Mouse (Mus musculus): Measurements from ENCODE around the gene Pde4b.

Pde4b gene

GRCm38 (mm10) chr4:102535886-102536285 is 448.5 kb downstream of the Pde4b start:
- DNase-seq (ENCODE audit: low spot score in 2 of 2) = no peak

- DNase-seq (ENCODE audit: low spot score in 2 of 2) = no peak
Observed at GRCm38 (mm10) chr4:102538266-102538665, 450.9 kb downstream of the Pde4b start.

GRCm38 (mm10) chr4:102538793-102539192 is 451.4 kb downstream of the Pde4b start:
- DNase-seq (ENCODE audit: low spot score in 2 of 2) = no peak

GRCm38 (mm10) chr4:102539598-102540180 is 452.3 kb downstream of the Pde4b start:
- no peak for DNase-seq (ENCODE audit: low spot score in 2 of 2)

GRCm38 (mm10) chr4:102542976-102543375 is 455.6 kb downstream of the Pde4b start:
- no peak for DNase-seq (ENCODE audit: low spot score in 2 of 2)

GRCm38 (mm10) chr4:102545226-102545625 is 457.9 kb downstream of the Pde4b start:
- no peak for DNase-seq (ENCODE audit: low spot score in 2 of 2)

GRCm38 (mm10) chr4:102555566-102555965 is 468.2 kb downstream of the Pde4b start:
- DNase-seq (ENCODE audit: low spot score in 2 of 2) = no peak

- no peak for DNase-seq (ENCODE audit: low spot score in 2 of 2)
Observed at GRCm38 (mm10) chr4:102557006-102557405, 469.7 kb downstream of the Pde4b start.

- no peak for DNase-seq (ENCODE audit: low spot score in 2 of 2)
Observed at GRCm38 (mm10) chr4:102557508-102558220, 470.3 kb downstream of the Pde4b start.

GRCm38 (mm10) chr4:102558328-102558727 is 471.0 kb downstream of the Pde4b start:
- no peak for DNase-seq (ENCODE audit: low spot score in 2 of 2)

- no peak for DNase-seq (ENCODE audit: low spot score in 2 of 2)
Observed at GRCm38 (mm10) chr4:102560676-102561280, 473.4 kb downstream of the Pde4b start.

GRCm38 (mm10) chr4:102563273-102563855 is 476.0 kb downstream of the Pde4b start:
- no peak for DNase-seq (ENCODE audit: low spot score in 2 of 2)

- no peak for DNase-seq (ENCODE audit: low spot score in 2 of 2)
Observed at GRCm38 (mm10) chr4:102564286-102564685, 476.9 kb downstream of the Pde4b start.

GRCm38 (mm10) chr4:102566421-102566820 is 479.1 kb downstream of the Pde4b start:
- DNase-seq (ENCODE audit: low spot score in 2 of 2) = no peak

GRCm38 (mm10) chr4:102567111-102567510 is 479.8 kb downstream of the Pde4b start:
- no peak for DNase-seq (ENCODE audit: low spot score in 2 of 2)

GRCm38 (mm10) chr4:102567676-102568254 is 480.4 kb downstream of the Pde4b start:
- no peak for DNase-seq (ENCODE audit: low spot score in 2 of 2)

- DNase-seq (ENCODE audit: low spot score in 2 of 2) = peak; percentile 56 to 57
Observed at GRCm38 (mm10) chr4:102568591-102568990, 481.2 kb downstream of the Pde4b start.

GRCm38 (mm10) chr4:102569101-102569583 is 481.8 kb downstream of the Pde4b start:
- DNase-seq (ENCODE audit: low spot score in 2 of 2) = no peak

GRCm38 (mm10) chr4:102569950-102570765 is 482.8 kb downstream of the Pde4b start:
- peak; percentile 49 to 51 for DNase-seq (ENCODE audit: low spot score in 2 of 2)

- DNase-seq (ENCODE audit: low spot score in 2 of 2) = no peak
Observed at GRCm38 (mm10) chr4:102570766-102571411, 483.5 kb downstream of the Pde4b start.

GRCm38 (mm10) chr4:102572031-102572430 is 484.7 kb downstream of the Pde4b start:
- no peak for DNase-seq (ENCODE audit: low spot score in 2 of 2)
